Mouse (Mus musculus) hindbrain, embryonic 11.5 days (tissue): ENCODE measurements around the gene Rsph1. TPM values are rescaled to one million over a fixed set of nuclear protein-coding genes. Genes with fewer than 3 reads are reported as not detected.

Source experiments
- ATAC-seq: fragments of 200-750 bp; cut with Nextera tagmentation; 2 replicates; pipeline ENCODE4 v1.8.0; 2017; ENCODE audit warnings: mild to moderate bottlenecking, moderate TSS enrichment, moderate library complexity; ENCODE audit not compliant: low FRiP score
- DNase-seq: peaks from one replicate; pipeline ENCODE4 v3.0.0-alpha.2; 2015; ENCODE audit warnings: low spot score
- H3K27ac ChIP-seq: fragments of 300-500 bp; sonication (generic); 2 replicates; pipeline ENCODE4 v1.5.1; 2014; ENCODE audit warnings: mild to moderate bottlenecking, low read depth, low read length
- H3K27me3 ChIP-seq: fragments of 300-500 bp; sonication (generic); 2 replicates; pipeline ENCODE4 v1.6.1; 2014; ENCODE audit warnings: mild to moderate bottlenecking, low read length, moderate library complexity, mixed read lengths; ENCODE audit not compliant: control insufficient read depth, insufficient read depth
- H3K36me3 ChIP-seq: fragments of 300-500 bp; sonication (generic); 2 replicates; pipeline ENCODE4 v1.6.1; 2014; ENCODE audit warnings: mild to moderate bottlenecking, low read length, moderate library complexity, mixed read lengths; ENCODE audit not compliant: control insufficient read depth, insufficient read depth
- H3K4me1 ChIP-seq: fragments of 300-500 bp; sonication (generic); replicated peaks from 2 replicates; pipeline ENCODE4 v1.6.1; 2014; ENCODE audit warnings: low read length, mixed read lengths; ENCODE audit not compliant: control insufficient read depth, insufficient read depth
- H3K4me2 ChIP-seq: fragments of 300-500 bp; sonication (generic); replicated peaks from 2 replicates; pipeline ENCODE4 v1.6.1; 2014; ENCODE audit warnings: mild to moderate bottlenecking, low read depth, low read length
- H3K4me3 ChIP-seq: fragments of 300-500 bp; sonication (generic); 2 replicates; pipeline ENCODE4 v1.5.1; 2014; ENCODE audit warnings: low read depth, low read length
- H3K9ac ChIP-seq: fragments of 300-500 bp; sonication (generic); 2 replicates; pipeline ENCODE4 v1.6.1; 2014; ENCODE audit warnings: low read depth, low read length
- H3K9me3 ChIP-seq: fragments of 300-500 bp; sonication (generic); 2 replicates; pipeline ENCODE4 v1.6.1; 2016; ENCODE audit warnings: low read length; ENCODE audit not compliant: control insufficient read depth
- WGBS: fragments of 180-500 bp; shearing (Covaris S2); extraction: QIAGEN DNeasy Blood & Tissue Kit; methylation state at CpG from one replicate; pipeline ENCODE4 v1.1.7; 2014; 5-methylcytosine and 5-hydroxymethylcytosine counted together
- polyA plus RNA-seq: library from polyadenylated mRNA; unstranded; fragments of >200 nt; fragmentation: Nextera tagmentation; extraction: Ambion mirVana; gene quantifications from 2 replicates; pipeline ENCODE4 v1.2.1, GENCODE M21; 2014

Rsph1 gene
- 5.1 TPM in 2 replicates for polyA plus RNA-seq

DNA sequence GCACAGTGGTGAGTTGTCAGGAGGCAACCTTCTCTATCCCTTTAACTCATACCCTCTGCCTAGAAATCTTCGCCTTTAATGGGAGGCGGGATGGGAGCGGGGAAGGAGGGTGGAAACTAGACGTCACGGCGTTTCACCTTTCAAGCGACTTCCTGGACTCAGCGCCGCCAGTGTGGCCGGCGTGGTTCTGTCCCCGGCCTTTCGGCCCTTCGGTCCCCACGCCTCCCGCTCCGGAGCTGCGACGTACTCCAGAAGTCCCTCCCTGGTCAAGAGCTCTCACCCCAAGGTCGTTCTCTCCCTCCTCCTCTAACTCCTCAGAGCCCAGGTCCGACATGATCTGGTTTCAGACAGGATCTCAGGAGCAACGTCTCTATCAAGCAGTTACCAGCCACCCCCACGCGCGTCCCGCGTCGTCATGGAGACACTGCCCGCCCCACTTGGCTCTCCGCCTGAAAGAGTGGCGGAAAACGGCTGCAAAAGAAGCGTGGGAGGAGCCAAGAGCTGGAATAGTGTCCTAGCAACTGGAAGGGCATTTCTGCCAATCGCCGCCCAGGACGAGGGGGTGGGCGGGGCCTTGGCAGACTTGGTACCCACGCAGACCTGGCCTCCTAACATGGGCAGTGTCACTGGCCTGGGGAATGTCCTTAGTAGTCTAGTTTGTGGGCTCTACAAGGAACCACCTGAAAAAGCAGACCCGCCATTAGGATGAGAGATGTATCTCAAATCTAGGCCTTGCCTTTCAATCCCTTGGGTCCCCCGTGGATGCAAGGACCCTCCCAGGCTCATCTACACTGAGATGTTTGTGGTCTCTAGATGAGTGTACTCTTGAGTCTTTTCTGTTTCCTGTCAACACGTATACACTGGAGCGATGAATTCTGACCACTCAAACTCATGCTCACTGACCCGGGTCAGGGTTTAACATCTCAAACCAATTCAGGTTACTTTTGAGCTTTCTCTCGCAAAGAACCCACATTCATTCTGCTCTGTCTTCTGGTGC, at the start of gene Rsph1:
Gene Rsph1 (minus strand): TSS at position 462 of the 997 bp plus-strand sequence.
- Histone ChIP-seq H3K27me3 (no peaks in the 10 kb centered on the region), H3K4me1 (peaks cover 2% of the 10 kb centered on the region; the same call in 1 of the 2 replicates), H3K9ac (peak within 1 kb of the TSS; percentile 45; the same call in 1 of the 2 replicates), H3K4me2 (peak within 1 kb of the TSS; percentile 69), H3K27ac (no peak within 1 kb of the TSS; the same call in 1 of the 2 replicates), H3K4me3 (peak within 1 kb of the TSS; percentile 43), H3K36me3 (no peaks in the 10 kb centered on the region), H3K9me3 (no peaks in the 10 kb centered on the region)
- ATAC-seq (peak; percentile 90), DNase-seq (peak; percentile 92)
- WGBS = 11% methylated on average over 44 of the region's 44 CpGs

DNA sequence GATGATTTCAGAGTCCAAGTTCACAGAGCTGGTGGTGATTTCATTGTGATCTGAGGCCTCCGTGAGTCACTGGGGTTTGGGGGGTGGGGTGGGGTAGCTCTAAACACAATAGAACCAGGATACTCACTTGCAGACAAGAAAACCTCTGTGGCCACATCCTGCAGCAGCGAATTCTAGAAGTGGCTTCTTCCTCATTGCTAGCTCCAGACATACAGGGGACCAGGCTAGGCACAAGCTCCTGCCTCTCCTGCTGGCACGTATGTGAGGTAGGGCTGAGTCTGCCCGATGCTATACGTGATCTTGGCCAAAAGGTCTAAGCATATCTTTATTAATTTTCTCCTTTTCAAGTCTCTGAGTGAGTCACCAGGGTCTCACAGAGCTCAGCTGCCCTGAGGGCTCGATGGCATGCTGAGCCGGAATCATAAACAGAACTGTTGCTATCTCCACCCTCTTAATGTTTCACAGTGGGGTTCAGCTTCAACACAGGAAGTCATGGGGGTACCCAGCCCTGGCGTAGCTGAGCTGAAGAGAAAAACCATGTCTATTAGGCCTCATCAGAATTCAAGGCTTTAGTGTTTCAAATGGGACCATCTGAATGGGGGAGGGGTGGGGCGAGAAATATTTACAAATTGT, 49.2 kb upstream of the Rsph1 start:
- Histone ChIP-seq H3K27ac (no peak overlapping the region), H3K9ac (no peak overlapping the region), H3K36me3 (no peaks in the 10 kb centered on the region), H3K9me3 (no peaks in the 10 kb centered on the region), H3K27me3 (no peaks in the 10 kb centered on the region), H3K4me1 (no peaks in the 10 kb centered on the region), H3K4me3 (no peak overlapping the region), H3K4me2 (no peak overlapping the region)
- ATAC-seq (peak; percentile 12; the same call in 1 of the 2 replicates), DNase-seq (peak; percentile 14)
- WGBS = 41% methylated on average over 9 of the region's 9 CpGs

DNA sequence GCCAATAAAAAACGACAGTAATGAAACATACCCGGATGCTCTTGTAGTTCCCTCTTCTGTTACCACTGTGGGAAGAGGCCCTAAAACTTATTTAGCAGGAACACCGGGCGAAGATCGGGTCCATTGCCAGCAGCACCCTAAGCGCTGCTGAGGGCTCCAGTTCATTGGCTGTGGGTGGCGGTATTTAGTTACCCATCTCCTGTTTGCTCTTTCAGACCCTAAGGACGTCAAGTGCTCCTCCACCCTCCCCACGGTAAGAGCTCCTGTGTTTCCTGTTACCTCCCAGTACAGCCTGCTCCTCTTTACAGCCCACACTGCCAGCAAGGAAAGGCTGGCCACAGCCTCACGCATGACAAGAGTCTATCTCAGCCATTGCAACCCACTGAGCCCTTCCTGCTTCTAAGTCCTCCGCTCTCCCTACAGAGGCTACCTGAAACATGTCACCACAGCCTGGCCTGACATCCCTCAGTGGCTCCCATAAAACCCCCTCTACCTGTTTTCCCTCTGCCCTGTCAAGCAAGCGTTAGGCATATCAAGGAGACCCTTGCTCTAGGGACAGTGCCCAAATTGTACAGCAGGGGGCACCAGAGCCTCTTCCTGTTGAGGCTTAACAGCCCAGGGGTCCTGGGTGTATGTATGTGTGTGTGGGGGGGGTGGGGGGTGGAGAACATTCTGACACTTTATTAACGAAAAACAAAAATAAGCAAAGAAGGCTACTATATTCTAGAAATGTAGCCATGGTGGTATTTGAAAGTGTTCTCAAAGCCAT, 48.5 kb upstream of the Rsph1 start:
- no peak overlapping the region for H3K4me2 ChIP-seq
- peak; percentile 77 for DNase-seq
- H3K27me3 ChIP-seq = no peaks in the 10 kb centered on the region
- H3K4me3 ChIP-seq = no peak overlapping the region
- no peaks in the 10 kb centered on the region for H3K9me3 ChIP-seq
- H3K27ac ChIP-seq = no peak overlapping the region
- H3K9ac ChIP-seq = no peak overlapping the region
- WGBS = 72% methylated on average over 13 of the region's 13 CpGs
- no peaks in the 10 kb centered on the region for H3K36me3 ChIP-seq
- no peak for ATAC-seq
- no peaks in the 10 kb centered on the region for H3K4me1 ChIP-seq

DNA sequence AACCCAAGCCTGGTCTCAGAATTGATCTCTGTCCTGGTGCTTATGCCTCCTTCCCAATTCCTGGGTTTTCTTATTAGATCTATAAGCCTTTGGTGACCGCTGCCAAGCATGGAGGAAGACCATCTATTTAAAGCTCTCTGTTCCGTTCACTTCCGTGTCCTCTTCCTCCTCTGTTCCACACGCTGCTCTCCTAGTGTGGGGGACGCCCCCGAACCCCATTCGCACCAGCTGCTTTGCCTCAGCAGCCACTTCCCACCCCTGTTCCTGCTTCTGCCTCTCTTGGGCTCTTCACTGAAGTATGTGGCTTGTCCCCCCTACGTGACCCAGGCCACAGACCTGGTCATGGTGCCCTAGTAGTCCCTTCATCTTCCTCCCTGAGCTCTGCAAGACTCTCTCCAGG, 47.0 kb upstream of the Rsph1 start:
- Histone ChIP-seq H3K4me3 (no peak overlapping the region), H3K36me3 (no peaks in the 10 kb centered on the region), H3K27me3 (no peaks in the 10 kb centered on the region), H3K4me1 (no peaks in the 10 kb centered on the region), H3K4me2 (no peak overlapping the region), H3K9me3 (no peaks in the 10 kb centered on the region), H3K27ac (no peak overlapping the region), H3K9ac (no peak overlapping the region)
- ATAC-seq (no peak), DNase-seq (no peak)
- 97% methylated on average over 7 of the region's 8 CpGs for WGBS

DNA sequence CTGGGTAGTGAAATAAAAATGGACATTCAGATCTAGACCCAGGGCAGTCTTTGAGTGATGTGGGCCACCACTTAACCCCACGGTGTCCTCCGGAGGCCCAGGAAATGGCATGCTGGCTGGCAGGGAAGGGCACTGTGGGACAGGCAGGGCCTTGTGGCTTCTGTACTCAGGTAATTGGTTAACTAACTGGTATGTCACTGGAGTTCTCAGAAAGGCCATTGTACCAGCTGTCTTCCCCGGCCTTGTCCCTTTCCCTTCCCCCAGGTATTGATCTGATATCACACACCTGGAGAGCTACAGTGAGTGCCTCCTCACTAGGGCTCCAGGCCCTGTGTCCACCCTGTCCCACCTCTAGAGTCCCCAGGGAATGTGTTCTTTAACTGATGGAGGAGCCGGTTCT, 46.2 kb upstream of the Rsph1 start:
- Histone ChIP-seq H3K4me1 (no peaks in the 10 kb centered on the region), H3K4me3 (no peak overlapping the region), H3K9ac (no peak overlapping the region), H3K4me2 (no peak overlapping the region), H3K9me3 (no peaks in the 10 kb centered on the region), H3K27me3 (no peaks in the 10 kb centered on the region), H3K36me3 (no peaks in the 10 kb centered on the region), H3K27ac (no peak overlapping the region)
- DNase-seq = no peak
- WGBS = 92% methylated on average over 4 of the region's 4 CpGs
- no peak for ATAC-seq

DNA sequence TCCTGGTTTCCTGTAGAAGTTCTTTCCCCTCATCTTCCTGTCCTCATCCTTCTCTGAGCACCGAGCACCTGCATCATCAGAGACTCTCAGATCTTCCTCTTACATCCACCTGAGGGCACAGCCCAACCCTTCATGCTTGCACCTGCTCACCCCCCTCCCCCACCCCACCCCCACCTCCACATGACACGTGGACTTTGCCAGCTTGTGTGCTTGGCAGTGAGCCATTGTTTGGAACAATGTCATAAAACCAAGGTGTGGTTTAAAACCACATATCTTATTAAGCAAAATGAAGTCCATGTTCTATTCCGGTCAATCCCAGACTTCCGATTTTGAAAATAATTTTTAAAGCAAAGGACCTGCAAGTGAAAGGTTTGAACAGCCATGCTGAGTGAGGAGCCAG, 45.3 kb upstream of the Rsph1 start:
- Histone ChIP-seq H3K4me2 (no peak overlapping the region), H3K27ac (no peak overlapping the region), H3K36me3 (no peaks in the 10 kb centered on the region), H3K27me3 (no peaks in the 10 kb centered on the region), H3K9ac (no peak overlapping the region), H3K9me3 (no peaks in the 10 kb centered on the region), H3K4me1 (no peaks in the 10 kb centered on the region), H3K4me3 (no peak overlapping the region)
- 97% methylated on average over 4 of the region's 4 CpGs for WGBS
- DNase-seq (no peak), ATAC-seq (no peak)

DNA sequence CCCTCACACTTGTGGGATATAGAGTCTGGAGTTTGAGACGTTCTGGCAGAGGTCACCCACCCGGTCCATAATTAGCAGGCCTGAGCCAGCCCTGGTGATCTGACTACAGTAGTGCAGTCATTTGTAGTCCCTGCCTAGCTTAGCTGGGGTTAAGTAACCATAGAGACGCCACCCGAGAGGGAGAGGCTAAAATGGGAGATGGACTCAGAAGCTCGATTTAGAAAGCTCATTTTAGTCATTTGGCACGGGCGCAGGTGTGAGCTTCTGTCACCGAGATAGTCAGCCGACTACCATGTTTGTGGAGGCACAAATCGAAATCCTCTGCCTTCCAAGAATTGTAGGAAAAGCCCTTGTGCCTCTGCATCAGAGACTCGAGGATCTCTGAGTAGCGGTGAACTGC, 44.2 kb upstream of the Rsph1 start:
- Histone ChIP-seq H3K36me3 (no peaks in the 10 kb centered on the region), H3K9me3 (no peaks in the 10 kb centered on the region), H3K4me2 (no peak overlapping the region), H3K4me3 (no peak overlapping the region), H3K4me1 (no peaks in the 10 kb centered on the region), H3K9ac (no peak overlapping the region), H3K27me3 (no peaks in the 10 kb centered on the region), H3K27ac (no peak overlapping the region)
- no peak for DNase-seq
- 82% methylated on average over 12 of the region's 12 CpGs for WGBS
- no peak for ATAC-seq

DNA sequence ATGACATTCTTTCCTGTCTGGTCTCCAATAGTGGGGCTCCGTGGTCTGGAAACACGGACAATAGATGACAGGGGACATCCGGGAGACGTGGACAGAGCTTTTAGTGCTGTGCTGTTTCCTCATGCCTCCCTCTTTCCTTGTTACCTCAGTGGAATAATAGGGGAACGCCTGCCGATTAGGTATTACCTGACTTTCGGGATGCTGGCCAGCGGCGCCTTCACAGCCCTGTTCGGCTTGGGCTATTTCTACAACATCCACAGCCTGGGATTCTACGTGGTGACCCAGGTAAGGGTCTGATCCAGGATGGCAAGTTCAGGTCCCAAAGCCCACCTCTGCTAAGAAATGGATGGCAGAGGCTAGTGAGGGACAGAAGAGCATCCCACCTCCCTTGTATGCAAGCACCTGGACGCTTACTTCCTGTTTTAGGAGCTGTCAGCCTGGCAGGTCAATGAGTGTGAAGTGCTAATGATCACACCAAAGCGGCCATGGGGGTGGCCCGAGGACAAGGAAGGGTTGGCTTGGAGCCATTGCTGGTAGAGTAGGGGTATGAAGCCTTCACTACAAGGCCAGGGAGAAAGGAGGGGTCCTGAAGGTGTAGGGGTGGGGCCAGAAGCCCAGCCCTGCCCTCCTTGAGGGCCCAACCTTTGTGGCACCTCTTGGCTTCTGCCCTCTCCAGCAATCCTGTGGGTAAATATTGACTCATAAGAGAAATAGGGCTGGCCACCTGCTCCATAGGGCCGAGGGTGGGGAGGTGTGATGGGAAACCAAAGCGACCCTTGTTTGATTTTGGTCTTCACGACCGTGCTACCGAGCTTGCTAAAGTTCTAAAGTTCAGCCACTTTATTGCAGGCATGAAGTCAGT, 42.0 kb upstream of the Rsph1 start:
- no peaks in the 10 kb centered on the region for H3K36me3 ChIP-seq
- ATAC-seq (no peak), DNase-seq (no peak)
- WGBS = 91% methylated on average over 19 of the region's 19 CpGs
- no peaks in the 10 kb centered on the region for H3K9me3 ChIP-seq
- no peak overlapping the region for H3K9ac ChIP-seq
- H3K27me3 ChIP-seq = no peaks in the 10 kb centered on the region
- H3K4me1 ChIP-seq = peaks cover 3% of the 10 kb centered on the region
- no peak overlapping the region for H3K4me3 ChIP-seq
- no peak overlapping the region for H3K27ac ChIP-seq
- H3K4me2 ChIP-seq = no peak overlapping the region
